Mouse (Mus musculus): ENCODE measurements around the gene Nkain4. TPM values are rescaled to one million over a fixed set of nuclear protein-coding genes. Genes with fewer than 3 reads are reported as not detected.

The Nkain4 gene
- 10 to 100 TPM; 51.3 to 66.2 (median 57.5) TPM for total RNA-seq (2022)

GRCm38 (mm10) chr2:180954061-180955047 is at the start of gene Nkain4:
Nkain4 (minus strand) TSS chr2:180954699.
- peak; percentile 26 to 32 for DNase-seq (ENCODE audit: low spot score in 2 of 2)

DNA sequence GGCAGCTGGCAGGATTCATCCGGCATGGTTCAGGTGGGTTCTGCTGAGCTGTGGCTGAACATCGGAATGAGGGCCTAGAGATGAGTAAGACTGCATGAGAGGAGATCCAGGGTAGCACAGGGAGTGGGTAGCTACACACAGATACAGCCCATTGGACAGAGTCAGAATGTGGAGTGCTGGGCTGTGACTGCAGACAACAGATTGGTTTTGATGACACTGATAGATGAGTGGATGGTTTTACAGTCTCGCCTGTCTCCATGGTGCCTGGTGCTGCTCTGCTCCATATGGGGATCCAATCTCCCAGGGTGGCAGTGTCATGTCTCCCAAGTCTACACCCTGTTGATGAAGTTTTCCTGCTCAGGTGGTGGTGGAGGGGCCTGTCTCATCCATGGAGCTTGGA is 42.4 kb upstream of the Nkain4 start:
- DNase-seq (ENCODE audit: low spot score in 2 of 2) = peak in 1 of 2 experiments; percentile 30

GRCm38 (mm10) chr2:180996436-180996835 is 41.9 kb upstream of the Nkain4 start:
- DNase-seq (ENCODE audit: low spot score in 2 of 2) = peak; percentile 52 to 66

DNA sequence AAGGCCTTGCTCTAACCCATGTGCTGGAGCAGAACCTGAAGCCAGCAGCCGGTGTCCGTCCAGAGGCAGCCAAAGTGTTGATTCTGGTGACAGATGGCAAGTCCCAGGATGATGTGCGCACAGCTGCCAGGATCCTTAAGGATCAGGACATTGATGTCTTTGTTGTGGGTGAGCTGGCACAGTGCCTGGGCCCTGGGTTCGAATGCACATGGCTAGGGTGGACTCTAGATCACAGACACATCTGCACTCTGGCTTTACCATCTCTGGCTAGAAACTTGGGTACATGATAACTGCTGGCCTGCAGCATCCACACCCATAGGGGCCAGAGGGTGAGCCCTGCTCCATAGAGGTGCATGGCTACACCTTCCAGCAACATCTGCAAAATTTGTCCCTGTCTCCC is 41.0 kb upstream of the Nkain4 start:
- DNase-seq (ENCODE audit: low spot score in 2 of 2) = no peak

GRCm38 (mm10) chr2:180994360-180994759 is 39.9 kb upstream of the Nkain4 start:
- DNase-seq (ENCODE audit: low spot score in 2 of 2) = no peak

DNA sequence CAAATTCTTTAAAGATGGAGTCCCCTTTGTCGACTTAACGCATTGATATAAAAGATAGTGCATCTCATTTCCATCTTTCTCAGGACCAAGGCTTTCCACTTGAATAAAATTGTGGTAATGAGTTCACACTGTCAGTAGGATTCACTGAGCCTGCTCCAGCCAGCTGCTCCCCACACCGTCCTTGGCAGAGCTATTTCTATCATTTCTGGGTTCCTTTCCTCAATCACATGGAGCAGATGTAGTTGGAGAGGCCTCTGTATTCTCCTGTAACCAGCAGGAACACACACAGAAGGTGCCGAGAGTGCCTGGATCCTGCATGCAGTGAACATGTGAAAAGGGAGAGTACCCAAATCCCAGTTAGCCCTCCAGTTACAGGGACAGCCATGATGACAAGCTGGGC is 35.8 kb upstream of the Nkain4 start:
- DNase-seq (ENCODE audit: low spot score in 2 of 2) = no peak

DNA sequence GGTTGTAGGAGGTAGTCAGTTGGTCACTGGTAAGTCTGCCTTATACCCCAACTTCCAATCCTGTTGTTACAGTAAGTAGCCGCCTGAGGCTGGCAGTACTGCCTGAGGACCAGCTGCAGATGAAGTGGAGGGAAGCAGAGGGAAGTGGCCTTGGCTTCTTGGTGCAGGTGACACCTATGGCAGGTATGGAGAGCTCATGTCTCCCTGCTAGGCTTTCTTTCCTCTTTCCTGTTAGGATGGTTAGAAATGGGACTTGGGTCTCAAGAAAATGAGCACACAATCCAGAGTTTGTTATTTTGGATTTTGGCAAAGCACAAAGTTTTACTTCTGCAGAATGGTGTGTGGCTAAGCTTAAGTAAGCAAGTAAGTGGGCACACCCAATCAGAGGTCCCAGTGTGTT is 34.4 kb upstream of the Nkain4 start:
- DNase-seq (ENCODE audit: low spot score in 2 of 2) = no peak

GRCm38 (mm10) chr2:180988347-180988913 is 33.9 kb upstream of the Nkain4 start:
- DNase-seq (ENCODE audit: low spot score in 2 of 2) = no peak

DNA sequence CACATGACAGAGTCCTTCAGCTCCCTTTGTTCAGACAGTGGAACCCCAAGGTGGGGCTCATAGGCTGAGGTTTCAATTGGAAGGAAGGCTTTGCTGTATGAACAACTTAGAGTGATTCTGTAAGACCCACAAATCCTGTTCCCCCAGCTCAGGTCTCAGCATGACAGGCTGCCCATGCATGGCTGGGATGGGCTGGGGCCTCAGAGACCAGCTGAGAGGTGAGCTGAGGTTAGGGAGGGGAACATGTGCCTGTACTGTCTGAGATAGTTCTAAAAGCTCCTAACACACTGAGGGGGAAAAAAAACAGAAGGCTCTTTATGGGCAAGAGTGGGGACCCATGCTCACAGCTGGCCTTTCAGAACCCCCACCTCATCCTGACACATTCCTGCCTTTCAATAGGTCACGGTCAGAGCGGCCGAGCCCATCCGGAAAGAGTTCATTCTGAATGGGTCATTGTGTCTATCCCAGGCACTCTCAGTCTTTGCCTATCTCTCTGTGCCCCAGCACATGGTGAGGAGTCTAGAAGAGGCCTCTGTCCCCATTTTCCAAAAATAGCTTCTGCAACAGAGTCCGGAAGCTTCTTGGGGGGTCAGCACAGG is 33.0 kb upstream of the Nkain4 start:
- no peak for DNase-seq (ENCODE audit: low spot score in 2 of 2)

DNA sequence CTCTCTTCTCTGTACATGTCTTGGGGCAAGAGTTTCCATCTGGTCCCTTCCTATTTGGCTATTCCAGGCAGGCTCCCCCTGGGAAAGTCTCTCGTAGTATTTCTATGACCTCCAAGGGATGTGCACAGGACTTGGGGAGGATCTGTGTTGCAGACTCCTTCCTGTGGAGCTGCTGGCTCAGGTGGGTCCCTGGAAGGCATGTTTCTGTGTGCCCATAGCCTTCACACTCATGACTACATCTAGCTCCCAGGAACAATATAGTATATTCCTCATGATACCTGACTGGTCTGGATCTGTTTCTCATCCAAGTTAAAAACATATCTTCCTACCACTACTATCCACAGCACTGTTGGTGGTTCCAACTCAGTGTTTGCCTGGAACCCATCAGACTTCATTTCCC is 32.5 kb upstream of the Nkain4 start:
- no peak for DNase-seq (ENCODE audit: low spot score in 2 of 2)

DNA sequence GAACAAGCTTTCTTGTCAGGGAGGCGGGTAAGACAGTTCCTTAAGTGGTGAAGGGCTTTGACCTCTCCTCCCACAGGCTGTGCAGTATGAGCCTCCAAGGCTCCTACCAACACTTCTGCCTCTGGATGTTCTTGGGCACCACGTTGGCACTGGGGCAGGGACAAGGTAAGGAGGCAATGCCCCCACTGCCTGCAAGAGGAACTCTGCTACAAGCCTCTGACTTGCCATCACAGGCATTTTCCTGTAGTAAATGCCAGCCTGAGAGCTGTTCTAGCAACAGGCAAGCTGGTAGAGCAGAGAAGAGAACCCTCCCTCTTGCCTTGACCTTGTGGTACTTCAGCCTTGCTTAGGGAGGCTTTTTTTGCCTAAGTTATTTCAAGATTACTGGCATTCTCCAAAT is 31.9 kb upstream of the Nkain4 start, which contains the start of gene Col20a1:
TSS of gene Col20a1 (plus strand) at position 87 of the 400 bp plus-strand sequence.
- DNase-seq (ENCODE audit: low spot score in 2 of 2) = no peak

GRCm38 (mm10) chr2:180985635-180986034 is 31.1 kb upstream of the Nkain4 start:
- no peak for DNase-seq (ENCODE audit: low spot score in 2 of 2)

DNA sequence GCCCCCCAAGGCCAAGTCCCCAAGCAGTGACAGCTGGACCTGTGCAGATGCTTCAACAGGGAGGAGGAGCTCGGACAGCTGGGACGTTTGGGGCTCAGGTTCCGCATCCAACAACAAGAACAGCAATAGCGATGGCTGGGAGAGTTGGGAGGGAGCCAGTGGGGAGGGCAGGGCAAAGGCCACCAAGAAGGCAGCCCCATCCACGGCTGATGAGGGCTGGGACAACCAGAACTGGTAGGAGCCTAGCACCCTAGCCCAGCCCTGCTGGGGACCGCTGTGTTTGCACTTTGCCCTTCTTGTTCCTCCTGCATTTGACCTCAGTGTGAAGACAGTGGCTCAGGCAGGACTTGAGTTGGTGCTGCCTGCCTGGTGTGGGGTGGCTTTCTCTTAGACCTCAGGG is 26.6 kb upstream of the Nkain4 start:
- no peak for DNase-seq (ENCODE audit: low spot score in 2 of 2)

DNA sequence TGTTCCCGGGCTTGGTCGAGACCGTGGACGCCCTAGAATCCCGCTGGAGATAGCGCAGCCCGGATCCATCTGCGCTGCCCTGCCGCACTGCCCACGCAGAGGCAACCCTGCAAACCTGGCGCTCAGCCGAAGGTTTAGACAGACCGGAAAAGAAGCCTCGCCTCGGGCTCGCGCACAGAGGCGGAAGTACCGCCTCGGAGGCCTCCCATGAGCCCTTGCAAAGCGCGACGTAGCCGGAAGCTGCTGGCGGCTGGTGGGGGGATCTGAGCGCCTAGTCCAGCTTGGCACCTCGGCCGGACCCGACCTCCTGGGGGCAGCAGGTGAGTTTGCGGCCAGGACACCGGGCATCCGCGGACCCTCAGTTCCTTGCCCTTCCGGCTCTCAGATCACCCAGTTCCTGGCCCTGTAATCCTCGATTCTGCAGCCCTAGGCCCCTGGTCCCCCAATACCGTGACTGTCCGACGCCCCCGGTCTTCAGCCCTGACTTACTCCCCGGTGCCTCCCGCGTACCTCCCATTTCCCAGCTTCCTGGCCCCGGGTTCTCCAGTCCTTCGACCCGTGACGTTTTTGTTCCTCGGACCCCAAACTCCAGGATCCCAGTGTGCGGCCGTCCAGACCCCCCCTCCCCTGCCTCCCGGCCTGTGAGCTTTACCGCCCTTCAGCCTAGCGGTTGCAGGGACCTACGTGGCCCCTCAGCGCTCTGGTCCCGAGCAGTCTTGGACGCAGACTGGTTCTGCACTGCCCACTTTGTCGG is 12.7 kb upstream of the Nkain4 start, which contains the start of gene Arfgap1:
TSS of gene Arfgap1 (plus strand) at position 216 of the 754 bp plus-strand sequence.
- peak; percentile 88 to 91 for DNase-seq (ENCODE audit: low spot score in 2 of 2)

DNA sequence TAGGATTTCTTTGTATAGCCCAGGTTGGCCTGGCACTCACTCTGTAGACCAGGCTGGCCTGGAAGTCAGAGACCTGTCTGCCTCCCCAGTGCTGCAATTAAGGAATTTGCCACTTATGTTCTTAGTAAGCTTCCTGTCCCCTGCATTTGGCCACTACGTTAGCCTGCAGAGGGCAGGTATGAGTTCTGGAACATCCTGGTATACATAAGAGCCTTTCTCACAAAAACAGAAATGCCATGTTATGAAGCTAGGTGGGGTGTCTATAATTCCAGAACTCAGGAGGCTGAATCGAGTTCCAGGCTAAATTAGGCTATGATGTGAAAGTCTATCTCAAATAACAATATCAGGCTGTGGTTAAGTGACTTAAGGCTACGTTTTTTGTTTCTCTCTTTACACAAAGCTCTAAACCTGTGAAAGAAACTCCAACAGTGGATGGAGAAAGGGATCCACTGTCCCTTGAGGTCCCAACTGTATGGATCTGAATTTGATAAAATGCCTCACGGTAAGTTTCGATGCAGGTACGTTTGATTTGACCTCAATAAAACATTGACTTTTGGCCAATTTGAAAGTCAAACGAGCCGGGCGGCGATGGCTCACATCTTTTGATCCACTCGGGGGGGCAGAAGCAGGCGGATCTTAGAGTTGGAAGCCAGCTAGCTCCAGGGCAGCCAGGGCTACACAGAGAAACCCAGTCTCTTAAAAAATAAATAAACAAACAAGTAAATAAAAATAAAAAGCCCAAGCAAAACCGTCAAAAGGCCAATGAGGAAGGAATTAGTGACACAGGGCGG is 11.8 kb upstream of the Nkain4 start:
- no peak for DNase-seq (ENCODE audit: low spot score in 2 of 2)

- peak; percentile 48 to 77 for DNase-seq (ENCODE audit: low spot score in 2 of 2)
These were observed 9.5 kb upstream of the Nkain4 start for GRCm38 (mm10) chr2:180963956-180964355.

- DNase-seq (ENCODE audit: low spot score in 2 of 2) = no peak
These were observed 8.3 kb upstream of the Nkain4 start for GRCm38 (mm10) chr2:180962616-180963308.

- no peak for DNase-seq (ENCODE audit: low spot score in 2 of 2)
These were observed 5.7 kb upstream of the Nkain4 start for GRCm38 (mm10) chr2:180960187-180960586.

DNA sequence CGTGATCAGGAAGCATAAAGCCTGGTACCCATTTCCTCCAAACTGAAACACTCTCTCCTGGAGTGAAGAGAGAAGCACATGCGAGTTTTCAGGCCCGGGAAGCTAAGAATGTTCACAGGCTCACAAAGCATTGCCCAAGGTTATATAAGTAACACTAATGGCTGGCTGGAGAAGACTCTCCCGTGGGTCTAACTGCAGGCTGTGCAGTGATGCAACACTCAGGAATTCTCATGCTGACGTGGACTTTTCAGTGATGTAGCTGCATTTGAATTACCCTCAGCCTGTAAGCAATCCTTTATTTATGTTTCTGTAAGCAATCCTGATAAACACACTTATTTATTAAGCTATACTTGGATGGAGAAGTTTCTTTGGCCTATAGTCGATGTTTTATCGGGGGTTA is 5.1 kb upstream of the Nkain4 start:
- no peak for DNase-seq (ENCODE audit: low spot score in 2 of 2)

DNA sequence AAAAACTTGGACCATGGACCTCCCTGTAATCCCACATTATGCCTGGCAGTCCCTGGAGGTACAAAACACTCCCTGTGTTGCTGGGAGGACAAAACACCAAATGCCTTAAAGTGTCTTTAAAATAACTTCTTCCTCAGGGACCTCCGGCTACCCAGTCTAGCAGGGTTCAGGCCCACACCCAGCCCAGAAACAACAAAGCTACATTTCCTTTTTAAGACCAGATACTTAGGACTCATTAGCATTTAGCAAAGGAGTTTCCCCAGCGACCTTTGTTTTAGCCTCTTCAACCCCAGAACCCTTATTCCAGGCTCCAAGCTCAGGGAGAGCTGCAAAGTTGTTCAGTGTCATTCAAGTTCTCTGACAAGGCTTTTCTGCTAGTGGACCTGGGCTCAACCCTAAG is 861 bp downstream of the Nkain4 start:
- DNase-seq (ENCODE audit: low spot score in 2 of 2) = no peak

Measured in layer of hippocampus, adult 8-10 months (tissue).